Mouse (Mus musculus) large intestine, adult 2 months (tissue): ENCODE measurements around the gene Adam6b. TPM values are rescaled to one million over a fixed set of nuclear protein-coding genes. Genes with fewer than 3 reads are reported as not detected.
"Not testable (repeated sequence)": the region's sequence is repeated elsewhere in the genome, so short reads cannot be mapped to it uniquely, and the experiment has no call there.

Source experiments
- DNase-seq: peaks from one replicate; pipeline ENCODE4 v3.0.0-alpha.2; 2012; ENCODE audit warnings: low read depth, low spot score
- WGBS: fragments of 180-500 bp; shearing (Covaris S2); methylation state at CpG from one replicate; pipeline ENCODE4 v1.1.7; 2018; 5-methylcytosine and 5-hydroxymethylcytosine counted together
- polyA plus RNA-seq: library from polyadenylated mRNA; depleted of rRNA; stranded (reverse); fragments of >200 nt; gene quantifications from 2 replicates; pipeline ENCODE4 v1.2.3, GENCODE M21; 2012; rRNA removed

The Adam6b gene
- 0.09 and 0.11 TPM in 2 replicates for polyA plus RNA-seq

DNA sequence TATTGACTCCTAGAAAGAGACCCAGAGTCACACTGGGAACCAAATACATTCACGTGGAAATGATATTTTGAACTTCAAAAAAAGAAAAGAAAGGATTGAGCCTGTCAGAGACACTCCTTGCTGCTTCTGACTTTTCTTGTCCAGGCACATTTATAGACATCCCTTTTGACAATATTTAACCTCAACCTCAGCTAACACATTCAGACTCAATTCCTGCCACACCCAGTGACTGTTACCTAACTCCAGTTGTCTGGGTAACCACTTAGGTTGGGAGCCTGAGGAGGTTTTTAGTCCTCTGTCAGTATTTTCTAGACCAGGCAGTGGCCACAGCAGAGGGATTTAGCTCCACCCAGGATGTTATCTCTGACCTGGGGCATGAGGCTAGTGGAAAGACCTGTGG lies at the start of gene Adam6b:
TSS of gene Adam6b (plus strand) at position 301 of the 400 bp plus-strand sequence.
- not testable (repeated sequence) for DNase-seq
- 36% methylated on average over 1 of the region's 1 CpGs for WGBS

- WGBS: 80% methylated on average over 1 of the region's 1 CpGs
- DNase-seq: no peak
Observed at GRCm38 (mm10) chr12:113446061-113446460, 43.2 kb upstream of the Adam6b start.

GRCm38 (mm10) chr12:113476164-113476563 lies 13.1 kb upstream of the Adam6b start:
- no peak for DNase-seq
- WGBS: 68% methylated on average over 2 of the region's 2 CpGs

GRCm38 (mm10) chr12:113482147-113482546 lies 7.2 kb upstream of the Adam6b start:
- 73% methylated on average over 2 of the region's 2 CpGs for WGBS
- no peak for DNase-seq

DNA sequence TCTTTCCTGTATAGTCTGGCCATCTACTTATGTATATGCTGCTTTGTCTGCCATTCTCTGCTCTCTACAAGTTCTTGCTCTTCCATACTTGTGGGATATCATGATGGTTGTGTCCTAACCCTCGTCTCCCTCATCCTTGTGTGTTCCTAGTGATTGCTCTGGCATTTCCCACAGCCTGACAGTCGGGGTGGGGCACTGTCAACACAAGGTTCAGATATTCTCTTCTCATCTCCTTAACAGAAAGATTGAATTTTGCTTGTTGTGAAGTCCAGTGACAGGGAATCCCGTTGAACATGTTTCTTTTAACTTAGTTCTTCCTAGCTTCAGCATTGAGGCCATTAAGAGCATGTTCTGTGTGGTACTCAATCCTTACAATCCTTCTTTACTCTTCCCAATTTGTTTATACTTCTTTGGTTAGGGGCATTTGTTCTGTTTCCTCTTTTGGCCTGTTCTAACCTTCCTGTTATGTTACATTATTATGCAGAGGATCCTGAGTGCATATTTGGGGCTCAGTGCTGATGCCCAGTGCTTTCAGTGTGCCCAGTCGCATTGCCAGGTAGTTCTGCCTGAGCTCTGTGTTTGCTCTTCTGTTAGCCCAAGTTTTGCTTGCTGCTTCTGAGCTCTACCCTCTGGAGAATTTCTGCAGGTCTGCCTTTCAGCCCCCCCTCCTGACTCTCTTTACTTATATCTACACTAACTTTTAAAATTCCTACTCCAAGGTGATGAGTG lies 6.5 kb upstream of the Adam6b start:
- 43% methylated on average over 4 of the region's 4 CpGs for WGBS
- no peak for DNase-seq

- no peak for DNase-seq
- WGBS: 75% methylated on average over 2 of the region's 2 CpGs
Observed at GRCm38 (mm10) chr12:113483492-113484162, 5.7 kb upstream of the Adam6b start.

GRCm38 (mm10) chr12:113484971-113485485 lies 4.3 kb upstream of the Adam6b start:
- no peak for DNase-seq

GRCm38 (mm10) chr12:113487693-113488092 lies 1.6 kb upstream of the Adam6b start:
- peak; percentile 19 for DNase-seq

More at GRCm38 (mm10) chr12:113484971-113485485, 4.3 kb upstream of the Adam6b start:
- 29% methylated on average over 2 of the region's 2 CpGs for WGBS

DNA sequence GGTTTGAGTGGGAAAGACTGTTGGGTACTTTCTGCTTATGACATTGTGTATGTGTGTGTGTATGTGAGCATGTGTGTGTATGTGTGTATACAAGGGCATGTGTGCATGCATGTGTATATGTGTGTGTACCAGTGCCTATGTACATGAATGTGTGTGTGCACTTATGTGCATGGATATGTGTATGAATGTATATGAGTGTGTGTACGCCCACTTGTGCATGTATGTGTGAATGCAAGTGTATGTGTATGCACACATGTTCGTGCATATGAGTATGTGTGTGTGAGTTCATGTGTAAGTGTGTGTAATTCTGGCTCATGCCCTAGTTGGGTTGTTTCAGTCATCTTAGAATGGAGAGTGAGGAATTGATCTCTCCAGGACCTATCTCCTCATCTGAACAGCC lies 36.6 kb downstream of the Adam6b start:
- DNase-seq: no peak
- 71% methylated on average over 2 of the region's 2 CpGs for WGBS

Other genes with a start within 250 kb of the Adam6b start
- not detected in 2 replicates for gene Adam6a, start 54.4 kb downstream of the Adam6b start, polyA plus RNA-seq